Mouse (Mus musculus): Measurements from ENCODE around the gene Gm17175.
"Not testable (repeated sequence)": the region's sequence is repeated elsewhere in the genome, so short reads cannot be mapped to it uniquely, and the experiment has no call there.

The Gm17175 gene

GRCm38 (mm10) chr14:51573963-51574362 lies at the start of gene Gm17175:
TSS of gene Gm17175 (minus strand) at chr14:51574063.
- not testable (repeated sequence) for DNase-seq (ENCODE audit: low read depth, low spot score)

GRCm38 (mm10) chr14:51611210-51611609 lies 37.3 kb upstream of the Gm17175 start, which contains the start of gene Gm17078:
TSS of gene Gm17078 (minus strand) at chr14:51611310.
- DNase-seq (ENCODE audit: low read depth, low spot score), result no peak

GRCm38 (mm10) chr14:51592039-51592438 lies 18.2 kb upstream of the Gm17175 start, which contains the start of gene Gm17174:
TSS of gene Gm17174 (minus strand) at chr14:51592139.
- not testable (repeated sequence) for DNase-seq (ENCODE audit: low read depth, low spot score)

GRCm38 (mm10) chr14:51552490-51552889 lies 21.4 kb downstream of the Gm17175 start, which contains the start of gene Gm5622:
TSS of gene Gm5622 (plus strand) at chr14:51552790.
- DNase-seq (ENCODE audit: low read depth, low spot score), result no peak
